Mouse (Mus musculus) lung, postnatal 0 days (tissue): Measurements from ENCODE around the gene Dclk2. TPM values are rescaled to one million over a fixed set of nuclear protein-coding genes. Genes with fewer than 3 reads are reported as not detected.

Experiments
- ATAC-seq: fragments of 200-750 bp; cut with Nextera tagmentation; 2 replicates; pipeline ENCODE4 v1.8.0; 2017; ENCODE audit warnings: moderate library complexity
- DNase-seq: peaks from one replicate; pipeline ENCODE4 v3.0.0-alpha.2; 2016; ENCODE audit warnings: low spot score
- H3K27ac ChIP-seq: fragments of 300-500 bp; sonication (generic); 2 replicates; pipeline ENCODE4 v1.5.1; 2014; ENCODE audit warnings: antibody characterized with exemption, mild to moderate bottlenecking, low read length, mixed read lengths
- H3K27me3 ChIP-seq: fragments of 300-500 bp; sonication (generic); replicated peaks from 2 replicates; pipeline ENCODE4 v1.6.1; 2014; ENCODE audit warnings: low read length, mixed read lengths; ENCODE audit not compliant: insufficient read depth
- H3K36me3 ChIP-seq: fragments of 300-500 bp; sonication (generic); 2 replicates; pipeline ENCODE4 v1.6.1; 2014; ENCODE audit warnings: low read length, mixed read lengths; ENCODE audit not compliant: insufficient read depth
- H3K4me1 ChIP-seq: fragments of 300-500 bp; sonication (generic); 2 replicates; pipeline ENCODE4 v1.6.1; 2014; ENCODE audit warnings: antibody characterized with exemption, low read depth, low read length, mixed read lengths; ENCODE audit not compliant: insufficient read depth
- H3K4me2 ChIP-seq: fragments of 300-500 bp; sonication (generic); replicated peaks from 2 replicates; pipeline ENCODE4 v1.6.1; 2014; ENCODE audit warnings: low read depth, mild to moderate bottlenecking, low read length, moderate library complexity, mixed read lengths
- H3K4me3 ChIP-seq: fragments of 300-500 bp; sonication (generic); 2 replicates; pipeline ENCODE4 v1.5.1; 2014; ENCODE audit warnings: low read depth, low read length
- H3K9ac ChIP-seq: fragments of 300-500 bp; sonication (generic); replicated peaks from 2 replicates; pipeline ENCODE4 v1.6.1; 2014; ENCODE audit warnings: low read depth, mild to moderate bottlenecking
- H3K9me3 ChIP-seq: fragments of 300-500 bp; sonication (generic); 2 replicates; pipeline ENCODE4 v1.6.1; 2016; ENCODE audit warnings: low read length, mixed read lengths
- CTCF ChIP-seq: IDR thresholded peaks from 2 replicates; pipeline ENCODE4 v1.5.1; 2016; ENCODE audit warnings: antibody characterized with exemption, mild to moderate bottlenecking
- EP300 ChIP-seq: IDR thresholded peaks from 2 replicates; pipeline ENCODE4 v1.6.1; 2016; ENCODE audit warnings: antibody characterized with exemption, mild to moderate bottlenecking, control low read depth
- WGBS: fragments of 180-500 bp; shearing (Covaris S2); extraction: QIAGEN DNeasy Blood & Tissue Kit; methylation state at CpG from one replicate; pipeline ENCODE4 v1.1.7; 2014; 5-methylcytosine and 5-hydroxymethylcytosine counted together
- polyA plus RNA-seq: library from polyadenylated mRNA; unstranded; fragments of >200 nt; fragmentation: Nextera tagmentation; extraction: Ambion mirVana; gene quantifications from 2 replicates; pipeline ENCODE4 v1.2.1, GENCODE M21; 2015

Gene Dclk2
- polyA plus RNA-seq, 1 experiment from 2014 or later: 2.1 TPM

DNA sequence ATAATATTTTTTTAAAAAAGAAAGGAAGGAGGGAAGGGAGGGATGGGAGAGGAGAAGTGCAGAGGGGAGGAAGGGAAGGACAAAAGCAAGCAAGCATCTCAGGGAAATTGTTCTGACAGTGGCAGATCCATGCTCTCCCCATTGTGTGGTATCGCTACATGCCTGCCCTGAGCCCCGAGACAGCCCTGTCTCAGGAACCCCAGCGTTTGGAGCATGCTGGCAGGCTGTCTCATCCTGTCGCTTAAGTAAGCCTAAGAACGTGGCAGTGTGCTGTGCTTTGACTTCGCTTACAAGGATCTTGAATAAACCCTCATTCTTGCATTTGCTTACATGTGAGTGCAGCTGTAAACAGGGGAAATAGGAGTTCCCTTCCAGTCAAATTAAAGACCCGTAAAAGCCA lies 170.0 kb downstream of the Dclk2 start:
- ATAC-seq (no peak), DNase-seq (no peak)
- H3K9ac ChIP-seq: no peak overlapping the region
- no peak overlapping the region for H3K27ac ChIP-seq
- H3K4me2 ChIP-seq: no peak overlapping the region
- H3K9me3 ChIP-seq: no peaks in the 10 kb centered on the region
- WGBS: 42% methylated on average over 7 of the region's 7 CpGs
- no peaks in the 10 kb centered on the region for H3K36me3 ChIP-seq
- H3K4me1 ChIP-seq: no peaks in the 10 kb centered on the region
- no peaks in the 10 kb centered on the region for H3K27me3 ChIP-seq
- no peak overlapping the region for H3K4me3 ChIP-seq
- TF ChIP-seq EP300 (no peak), CTCF (no peak)

DNA sequence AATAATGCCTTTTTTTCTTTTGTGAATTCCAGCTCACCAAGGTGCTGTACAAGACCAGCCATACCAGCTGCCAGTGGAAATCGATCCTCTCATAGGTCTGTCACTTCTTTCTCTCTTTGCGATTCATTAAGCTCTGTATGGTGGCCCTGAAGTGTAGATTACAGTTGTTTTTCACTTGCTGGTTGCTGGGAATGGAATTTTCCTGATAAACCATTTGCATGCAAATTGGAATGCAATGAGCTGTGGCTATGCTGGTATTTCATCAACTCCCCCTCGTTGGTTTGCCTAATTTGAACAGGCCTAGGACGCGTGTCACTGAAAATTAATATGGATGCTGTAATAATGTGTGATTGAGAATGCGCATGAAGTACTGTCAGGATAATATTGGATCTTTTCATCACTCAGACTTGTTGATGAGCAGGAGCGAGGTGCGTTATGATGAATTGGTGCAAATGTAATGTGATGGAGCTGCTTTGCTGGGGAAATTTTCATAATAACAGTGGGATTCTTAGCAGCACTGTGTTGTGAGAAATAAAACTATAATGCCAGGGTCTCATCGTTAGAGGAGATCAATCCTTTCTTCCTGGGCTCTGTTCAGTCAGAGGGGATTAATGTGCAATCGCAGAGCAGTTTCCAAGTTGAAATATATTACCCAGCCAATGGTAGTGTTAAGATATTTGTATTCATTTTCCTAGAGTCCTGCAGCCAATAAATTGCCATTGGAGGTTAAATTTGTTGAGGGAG lies 174.7 kb downstream of the Dclk2 start:
- Histone ChIP-seq H3K9ac (no peak overlapping the region), H3K36me3 (no peaks in the 10 kb centered on the region), H3K27ac (no peak overlapping the region), H3K4me1 (no peaks in the 10 kb centered on the region), H3K27me3 (no peaks in the 10 kb centered on the region), H3K4me2 (no peak overlapping the region), H3K9me3 (no peaks in the 10 kb centered on the region), H3K4me3 (no peak overlapping the region)
- ATAC-seq: no peak
- DNase-seq: no peak
- no peak for TF ChIP-seq EP300
- TF ChIP-seq CTCF: no peak
- 75% methylated on average over 10 of the region's 10 CpGs for WGBS

DNA sequence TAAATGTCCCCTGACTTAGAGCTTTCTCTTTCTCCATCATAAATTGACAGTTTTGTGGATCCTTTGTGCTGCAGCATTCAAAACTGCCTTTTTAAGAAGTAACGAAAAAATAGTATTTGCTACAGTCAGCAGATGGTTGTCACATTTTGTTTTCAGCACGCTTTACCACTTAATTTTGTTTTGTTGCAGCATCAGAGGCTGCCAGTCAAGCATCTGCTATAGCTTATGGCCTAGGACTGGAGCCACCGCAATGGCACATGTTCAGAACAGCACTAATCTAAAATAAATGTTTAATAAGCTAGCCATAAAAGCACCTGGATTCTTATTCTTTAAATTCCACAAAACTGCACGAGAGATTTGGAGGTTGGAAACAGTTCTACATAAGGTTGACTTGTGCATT lies 175.3 kb downstream of the Dclk2 start:
- no peak for TF ChIP-seq CTCF
- TF ChIP-seq EP300: no peak
- DNase-seq: no peak

DNA sequence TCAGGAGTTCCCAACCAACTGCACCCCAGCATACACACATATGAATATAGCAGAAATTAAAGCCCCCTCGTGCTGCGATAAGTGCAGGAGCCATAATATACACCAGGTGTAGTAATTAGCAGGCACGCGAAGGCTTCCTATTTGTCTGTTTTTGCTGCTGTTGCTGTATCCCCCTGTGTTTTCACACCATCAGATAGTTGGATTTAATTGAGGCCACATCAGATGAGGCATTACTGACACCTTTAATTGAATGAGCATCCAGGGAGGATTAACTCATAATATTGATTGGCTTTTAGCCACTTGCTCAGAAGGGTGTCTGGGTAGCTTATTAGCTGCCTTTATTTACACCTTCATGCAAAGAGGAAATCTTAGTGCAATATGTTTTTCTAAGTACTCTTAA lies 180.9 kb downstream of the Dclk2 start:
- TF ChIP-seq CTCF (no peak), EP300 (no peak)
- no peaks in the 10 kb centered on the region for H3K36me3 ChIP-seq
- no peaks in the 10 kb centered on the region for H3K27me3 ChIP-seq
- no peak overlapping the region for H3K4me3 ChIP-seq
- H3K4me2 ChIP-seq: no peak overlapping the region
- no peaks in the 10 kb centered on the region for H3K9me3 ChIP-seq
- H3K27ac ChIP-seq: no peak overlapping the region
- no peak overlapping the region for H3K9ac ChIP-seq
- H3K4me1 ChIP-seq: no peaks in the 10 kb centered on the region
- ATAC-seq: no peak
- DNase-seq: no peak
- WGBS: 96% methylated on average over 4 of the region's 4 CpGs

More for the DNA sequence above, 175.3 kb downstream of the Dclk2 start:
- H3K27ac ChIP-seq: no peak overlapping the region
- 77% methylated on average over 4 of the region's 4 CpGs for WGBS
- no peaks in the 10 kb centered on the region for H3K36me3 ChIP-seq
- no peak overlapping the region for H3K9ac ChIP-seq
- no peaks in the 10 kb centered on the region for H3K9me3 ChIP-seq
- H3K4me1 ChIP-seq: no peaks in the 10 kb centered on the region
- no peak overlapping the region for H3K4me2 ChIP-seq
- no peaks in the 10 kb centered on the region for H3K27me3 ChIP-seq
- no peak overlapping the region for H3K4me3 ChIP-seq
- no peak for ATAC-seq

DNA sequence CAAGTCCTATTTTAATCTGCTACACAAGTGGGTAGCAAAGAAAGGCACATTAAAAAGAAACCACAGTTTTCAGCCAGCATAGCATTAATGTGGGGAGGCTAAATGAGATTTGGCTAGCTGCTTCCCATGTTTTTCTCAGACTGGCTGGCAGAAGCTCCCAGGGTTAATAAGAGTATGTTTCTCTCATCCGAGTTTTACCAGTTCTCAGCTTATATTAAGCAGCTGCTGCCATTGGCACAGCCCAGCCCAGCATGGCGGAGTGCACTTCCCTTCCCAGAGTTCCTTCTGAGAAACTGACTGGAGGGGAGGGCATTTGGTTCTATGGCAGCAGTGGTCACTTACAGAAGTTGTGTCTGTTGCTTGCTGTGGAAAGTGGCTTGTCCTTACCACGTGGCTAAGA lies 181.8 kb downstream of the Dclk2 start:
- 75% methylated on average over 3 of the region's 3 CpGs for WGBS
- no peaks in the 10 kb centered on the region for H3K27me3 ChIP-seq
- DNase-seq (no peak), ATAC-seq (no peak)
- no peak overlapping the region for H3K4me2 ChIP-seq
- no peak overlapping the region for H3K4me3 ChIP-seq
- no peak overlapping the region for H3K27ac ChIP-seq
- H3K4me1 ChIP-seq: no peaks in the 10 kb centered on the region
- no peaks in the 10 kb centered on the region for H3K36me3 ChIP-seq
- H3K9me3 ChIP-seq: no peaks in the 10 kb centered on the region
- H3K9ac ChIP-seq: no peak overlapping the region
- TF ChIP-seq CTCF (no peak), EP300 (no peak)

Other genes starting within 250 kb of the Dclk2 start
- 20.0 and 25.1 TPM in 2 replicates for gene Cd1d1, start 78.6 kb upstream of the Dclk2 start, polyA plus RNA-seq